Mouse (Mus musculus) C2C12 (cell line): ENCODE results near the gene Mmp11. TPM values are rescaled to one million over a fixed set of nuclear protein-coding genes. Genes with fewer than 3 reads are reported as not detected.
A peak's percentile ranks its signal among the peaks of the same experiment; 100 is the strongest.

ENCODE experiments used
- H3K27me3 ChIP-seq: one replicate; pipeline ENCODE4 v1.6.1; 2011; ENCODE audit not compliant: control insufficient read depth, insufficient read depth, insufficient read length
- H3K36me3 ChIP-seq: one replicate; pipeline ENCODE4 v1.6.1; 2011; ENCODE audit not compliant: control insufficient read depth, insufficient read depth
- H3K4me3 ChIP-seq: one replicate; pipeline ENCODE4 v1.5.1; 2011; ENCODE audit warnings: mild to moderate bottlenecking, control low read depth; ENCODE audit not compliant: poor library complexity, insufficient read depth, severe bottlenecking
- H3K79me2 ChIP-seq: one replicate; pipeline ENCODE4 v1.6.1; 2011; ENCODE audit not compliant: control insufficient read depth, insufficient read depth
- H3K79me3 ChIP-seq: one replicate; pipeline ENCODE4 v1.6.1; 2011; ENCODE audit warnings: low read depth, control low read depth
- H3ac ChIP-seq: one replicate; pipeline ENCODE3; 2011; ENCODE audit warnings: low read depth; ENCODE audit not compliant: control insufficient read depth, insufficient read length
- CEBPB ChIP-seq: IDR thresholded peaks from one replicate; pipeline ENCODE4 v1.6.1; 2011; ENCODE audit warnings: low read depth, mild to moderate bottlenecking, control low read depth, moderate library complexity
- CTCF ChIP-seq: IDR thresholded peaks from one replicate; pipeline ENCODE4 v1.5.1; 2011; ENCODE audit not compliant: control insufficient read depth, insufficient read depth, insufficient read length
- FOSL1 ChIP-seq: IDR thresholded peaks from one replicate; pipeline ENCODE4 v1.8.0; 2011; ENCODE audit warnings: mild to moderate bottlenecking, low read length; ENCODE audit not compliant: poor library complexity, insufficient read depth, severe bottlenecking
- MAX ChIP-seq: IDR thresholded peaks from one replicate; pipeline ENCODE4 v1.6.1; 2011; ENCODE audit warnings: mild to moderate bottlenecking, control low read depth
- MYOD1 ChIP-seq: IDR thresholded peaks from one replicate; pipeline ENCODE4 v1.6.1; 2011; ENCODE audit warnings: low read depth; ENCODE audit not compliant: control insufficient read depth, insufficient read length
- MYOG ChIP-seq: IDR thresholded peaks from one replicate; pipeline ENCODE4 v1.6.1; 2011; ENCODE audit not compliant: control insufficient read depth, insufficient read length; ENCODE audit errors: extremely low read depth
- USF1 ChIP-seq: IDR thresholded peaks from one replicate; pipeline ENCODE4 v1.6.1; 2011; ENCODE audit warnings: low read depth, mild to moderate bottlenecking, control low read depth, moderate library complexity
- polyA plus RNA-seq: library from polyadenylated mRNA; unstranded; fragments of >200 nt; fragmentation: generic; extraction: Trizol; gene quantifications from one replicate; pipeline ENCODE4 v1.2.1, GENCODE M21; 2012; ENCODE audit warnings: missing spikeins

Mmp11 gene
- polyA plus RNA-seq, 1 experiment: 53.2 TPM

- H3K27me3 ChIP-seq: no peaks in the 10 kb centered on the region
- peak overlapping the region; percentile 91 for H3ac ChIP-seq
- peaks cover 11% of the 10 kb centered on the region for H3K36me3 ChIP-seq
- peak overlapping the region; percentile 52 for H3K4me3 ChIP-seq
- H3K79me3 ChIP-seq: peaks cover 3% of the 10 kb centered on the region
- TF ChIP-seq FOSL1 (no peak), USF1 (no peak), MAX (no peak), MYOD1 (no peak), CTCF (no peak), MYOG (no peak), CEBPB (no peak)
- H3K79me2 ChIP-seq: peaks cover 30% of the 10 kb centered on the region
Observed at GRCm38 (mm10) chr10:75932081-75932678, 4.1 kb downstream of the Mmp11 start.

GRCm38 (mm10) chr10:75931311-75931710 is 5.0 kb downstream of the Mmp11 start:
- Histone ChIP-seq H3K79me3 (peaks cover 3% of the 10 kb centered on the region), H3K4me3 (peak overlapping the region; percentile 52), H3K27me3 (no peaks in the 10 kb centered on the region), H3K36me3 (peaks cover 17% of the 10 kb centered on the region), H3K79me2 (peaks cover 30% of the 10 kb centered on the region), H3ac (no peak overlapping the region)
- TF ChIP-seq MAX (no peak), CTCF (no peak), USF1 (no peak), MYOG (no peak), FOSL1 (no peak), MYOD1 (no peak), CEBPB (no peak)

- Histone ChIP-seq H3K79me2 (peaks cover 30% of the 10 kb centered on the region), H3K79me3 (peaks cover 3% of the 10 kb centered on the region), H3K36me3 (peaks cover 28% of the 10 kb centered on the region), H3K4me3 (peak overlapping the region; percentile 0), H3ac (no peak overlapping the region), H3K27me3 (no peaks in the 10 kb centered on the region)
- TF ChIP-seq MAX (peak; percentile 45), CEBPB (no peak)
Observed at GRCm38 (mm10) chr10:75930304-75930703, 6.0 kb downstream of the Mmp11 start.

- H3K79me2 ChIP-seq: peaks cover 37% of the 10 kb centered on the region
- no peak overlapping the region for H3ac ChIP-seq
- TF ChIP-seq CTCF: no peak
- no peak for TF ChIP-seq MAX
- no peak for TF ChIP-seq USF1
- TF ChIP-seq MYOG: no peak
- no peak for TF ChIP-seq FOSL1
- TF ChIP-seq MYOD1: no peak
- no peak for TF ChIP-seq CEBPB
- H3K4me3 ChIP-seq: no peak overlapping the region
- peaks cover 57% of the 10 kb centered on the region for H3K36me3 ChIP-seq
- peaks cover 5% of the 10 kb centered on the region for H3K79me3 ChIP-seq
- no peaks in the 10 kb centered on the region for H3K27me3 ChIP-seq
Observed at GRCm38 (mm10) chr10:75926396-75926795, 9.9 kb downstream of the Mmp11 start.

GRCm38 (mm10) chr10:75924324-75924723 is 12.0 kb downstream of the Mmp11 start:
- Histone ChIP-seq H3K36me3 (peaks cover 61% of the 10 kb centered on the region), H3K27me3 (no peaks in the 10 kb centered on the region), H3K4me3 (no peak overlapping the region), H3ac (no peak overlapping the region), H3K79me3 (peaks cover 20% of the 10 kb centered on the region), H3K79me2 (peaks cover 40% of the 10 kb centered on the region)
- no peak for TF ChIP-seq MAX
- no peak for TF ChIP-seq MYOG
- no peak for TF ChIP-seq USF1
- no peak for TF ChIP-seq CTCF
- TF ChIP-seq FOSL1: no peak
- no peak for TF ChIP-seq CEBPB
- no peak for TF ChIP-seq MYOD1

GRCm38 (mm10) chr10:75921726-75922560 is 14.4 kb downstream of the Mmp11 start:
- TF ChIP-seq MYOD1 (no peak), MYOG (no peak), FOSL1 (no peak), MAX (no peak), CTCF (no peak), USF1 (no peak), CEBPB (no peak)
- peaks cover 62% of the 10 kb centered on the region for H3K36me3 ChIP-seq
- peak overlapping the region; percentile 97 for H3K4me3 ChIP-seq
- peaks cover 43% of the 10 kb centered on the region for H3K79me3 ChIP-seq
- no peaks in the 10 kb centered on the region for H3K27me3 ChIP-seq
- peak overlapping the region; percentile 69 for H3ac ChIP-seq
- H3K79me2 ChIP-seq: peaks cover 56% of the 10 kb centered on the region
